Mouse (Mus musculus) embryonic facial prominence, embryonic 12.5 days (tissue): Measurements from ENCODE around the gene Dnmt3l. TPM values are rescaled to one million over a fixed set of nuclear protein-coding genes. Genes with fewer than 3 reads are reported as not detected.

ENCODE experiments used
- ATAC-seq: fragments of 200-750 bp; cut with Nextera tagmentation; 2 replicates; pipeline ENCODE4 v1.8.0; 2017; ENCODE audit not compliant: insufficient number of reproducible peaks, insufficient read depth, low FRiP score, low TSS enrichment
- H3K27ac ChIP-seq: fragments of 300-500 bp; sonication (generic); 2 replicates; pipeline ENCODE4 v1.5.1; 2016; ENCODE audit warnings: mild to moderate bottlenecking
- H3K27me3 ChIP-seq: fragments of 300-500 bp; sonication (generic); 2 replicates; pipeline ENCODE4 v1.6.1; 2016; ENCODE audit warnings: mild to moderate bottlenecking, moderate library complexity
- H3K36me3 ChIP-seq: fragments of 300-500 bp; sonication (generic); 2 replicates; pipeline ENCODE4 v1.6.1; 2016; ENCODE audit warnings: mild to moderate bottlenecking
- H3K4me1 ChIP-seq: fragments of 300-500 bp; sonication (generic); 2 replicates; pipeline ENCODE4 v1.6.1; 2016
- H3K4me2 ChIP-seq: fragments of 300-500 bp; sonication (generic); replicated peaks from 2 replicates; pipeline ENCODE4 v1.6.1; 2016; ENCODE audit warnings: mild to moderate bottlenecking, moderate library complexity
- H3K4me3 ChIP-seq: fragments of 300-500 bp; sonication (generic); 2 replicates; pipeline ENCODE4 v1.5.1; 2016; ENCODE audit warnings: mild to moderate bottlenecking
- H3K9ac ChIP-seq: fragments of 300-500 bp; sonication (generic); 2 replicates; pipeline ENCODE4 v1.6.1; 2016; ENCODE audit warnings: mild to moderate bottlenecking, moderate library complexity
- H3K9me3 ChIP-seq: fragments of 300-500 bp; sonication (generic); 2 replicates; pipeline ENCODE4 v1.6.1; 2016; ENCODE audit warnings: mild to moderate bottlenecking, moderate library complexity
- WGBS: fragments of 180-500 bp; shearing (Covaris S2); methylation state at CpG from one replicate; pipeline ENCODE4 v1.1.7; 2016; 5-methylcytosine and 5-hydroxymethylcytosine counted together
- polyA plus RNA-seq: library from polyadenylated mRNA; unstranded; fragments of >200 nt; fragmentation: Nextera tagmentation; extraction: Ambion mirVana; gene quantifications from 2 replicates; pipeline ENCODE4 v1.2.1, GENCODE M21; 2016

The Dnmt3l gene
- 0.19 and 0.41 TPM in 2 replicates for polyA plus RNA-seq

GRCm38 (mm10) chr10:78041647-78042046, at the start of gene Dnmt3l:
Dnmt3l (plus strand) TSS chr10:78041947.
- Histone ChIP-seq H3K9me3 (no peaks in the 10 kb centered on the region), H3K36me3 (no peaks in the 10 kb centered on the region), H3K4me2 (no peak within 1 kb of the TSS), H3K27ac (no peak within 1 kb of the TSS), H3K4me1 (0 out of 2 replicates have a peak, but pooled peaks cover 9% of the 10 kb centered on the region), H3K27me3 (no peaks in the 10 kb centered on the region), H3K9ac (no peak within 1 kb of the TSS), H3K4me3 (no peak within 1 kb of the TSS)
- WGBS, result 90% methylated on average over 5 of the region's 5 CpGs
- ATAC-seq, result no peak

GRCm38 (mm10) chr10:77995639-77996038, 46.1 kb upstream of the Dnmt3l start:
- Histone ChIP-seq H3K4me1 (no peaks in the 10 kb centered on the region), H3K4me2 (no peak overlapping the region), H3K27ac (no peak overlapping the region), H3K27me3 (no peaks in the 10 kb centered on the region), H3K9me3 (no peaks in the 10 kb centered on the region), H3K36me3 (peaks cover 94% of the 10 kb centered on the region), H3K9ac (no peak overlapping the region), H3K4me3 (no peak overlapping the region)
- ATAC-seq, result no peak
- WGBS, result 85% methylated on average over 3 of the region's 3 CpGs

GRCm38 (mm10) chr10:78000200-78000599, 41.5 kb upstream of the Dnmt3l start:
- no peak for ATAC-seq
- Histone ChIP-seq H3K27ac (no peak overlapping the region), H3K9ac (no peak overlapping the region), H3K4me2 (no peak overlapping the region), H3K36me3 (peaks cover 80% of the 10 kb centered on the region), H3K27me3 (no peaks in the 10 kb centered on the region), H3K4me3 (no peak overlapping the region), H3K4me1 (no peaks in the 10 kb centered on the region), H3K9me3 (no peaks in the 10 kb centered on the region)
- WGBS, result over 99% methylated on average over 5 of the region's 5 CpGs

GRCm38 (mm10) chr10:78001796-78002195, 40.0 kb upstream of the Dnmt3l start:
- Histone ChIP-seq H3K4me3 (no peak overlapping the region), H3K4me1 (peaks cover 8% of the 10 kb centered on the region), H3K27ac (no peak overlapping the region), H3K4me2 (no peak overlapping the region), H3K9ac (no peak overlapping the region), H3K36me3 (peaks cover 71% of the 10 kb centered on the region), H3K9me3 (no peaks in the 10 kb centered on the region), H3K27me3 (no peaks in the 10 kb centered on the region)
- WGBS, result 93% methylated on average over 11 of the region's 11 CpGs
- ATAC-seq, result no peak

GRCm38 (mm10) chr10:78002316-78002715, 39.4 kb upstream of the Dnmt3l start:
- H3K27me3 ChIP-seq, result no peaks in the 10 kb centered on the region

GRCm38 (mm10) chr10:78004479-78005100, 37.2 kb upstream of the Dnmt3l start:
- Histone ChIP-seq H3K27me3 (no peaks in the 10 kb centered on the region), H3K4me3 (no peak overlapping the region), H3K9me3 (no peaks in the 10 kb centered on the region), H3K4me1 (peaks cover 28% of the 10 kb centered on the region), H3K27ac (no peak overlapping the region), H3K9ac (no peak overlapping the region), H3K36me3 (peaks cover 44% of the 10 kb centered on the region), H3K4me2 (no peak overlapping the region)
- ATAC-seq, result no peak
- WGBS, result 84% methylated on average over 3 of the region's 3 CpGs

More at GRCm38 (mm10) chr10:78002316-78002715, 39.4 kb upstream of the Dnmt3l start:
- Histone ChIP-seq H3K4me1 (peaks cover 13% of the 10 kb centered on the region), H3K9ac (no peak overlapping the region), H3K4me2 (no peak overlapping the region), H3K9me3 (no peaks in the 10 kb centered on the region), H3K4me3 (no peak overlapping the region), H3K36me3 (peaks cover 67% of the 10 kb centered on the region), H3K27ac (no peak overlapping the region)
- 90% methylated on average over 2 of the region's 2 CpGs for WGBS
- ATAC-seq, result no peak

GRCm38 (mm10) chr10:78005791-78006438, 35.8 kb upstream of the Dnmt3l start:
- no peak for ATAC-seq
- no peak overlapping the region for H3K4me2 ChIP-seq
- H3K4me3 ChIP-seq, result no peak overlapping the region
- 82% methylated on average over 4 of the region's 4 CpGs for WGBS
- H3K27ac ChIP-seq, result no peak overlapping the region
- H3K9me3 ChIP-seq, result no peaks in the 10 kb centered on the region
- peaks cover 31% of the 10 kb centered on the region for H3K36me3 ChIP-seq
- H3K27me3 ChIP-seq, result no peaks in the 10 kb centered on the region
- H3K9ac ChIP-seq, result no peak overlapping the region; the same call in none of the 2 replicates
- peaks cover 30% of the 10 kb centered on the region for H3K4me1 ChIP-seq

- Histone ChIP-seq H3K27ac (no peak overlapping the region), H3K4me1 (peaks cover 30% of the 10 kb centered on the region), H3K4me3 (no peak overlapping the region)
Measured at GRCm38 (mm10) chr10:78007203-78007602, 34.5 kb upstream of the Dnmt3l start.

GRCm38 (mm10) chr10:78008169-78008568, 33.6 kb upstream of the Dnmt3l start:
- Histone ChIP-seq H3K36me3 (peaks cover 14% of the 10 kb centered on the region), H3K4me2 (peak overlapping the region; percentile 78), H3K27me3 (no peaks in the 10 kb centered on the region), H3K9me3 (no peaks in the 10 kb centered on the region), H3K27ac (peak overlapping the region; percentile 94; the same call in 1 of the 2 replicates), H3K4me3 (peak overlapping the region; percentile 64), H3K9ac (peak overlapping the region; percentile 79), H3K4me1 (peaks cover 30% of the 10 kb centered on the region)
- 74% methylated on average over 3 of the region's 3 CpGs for WGBS
- no peak for ATAC-seq

More at GRCm38 (mm10) chr10:78007203-78007602, 34.5 kb upstream of the Dnmt3l start:
- no peak for ATAC-seq
- Histone ChIP-seq H3K9ac (no peak overlapping the region), H3K4me2 (peak overlapping the region; percentile 9; the same call in 1 of the 2 replicates), H3K27me3 (no peaks in the 10 kb centered on the region), H3K36me3 (peaks cover 18% of the 10 kb centered on the region), H3K9me3 (no peaks in the 10 kb centered on the region)
- 16% methylated on average over 7 of the region's 7 CpGs for WGBS

GRCm38 (mm10) chr10:78009184-78009944, 32.4 kb upstream of the Dnmt3l start:
- H3K9me3 ChIP-seq, result no peaks in the 10 kb centered on the region
- WGBS, result 1% methylated on average over 59 of the region's 59 CpGs
- H3K4me1 ChIP-seq, result peaks cover 30% of the 10 kb centered on the region
- peak overlapping the region; percentile 94 for H3K27ac ChIP-seq
- H3K27me3 ChIP-seq, result no peaks in the 10 kb centered on the region
- H3K36me3 ChIP-seq, result peaks cover 13% of the 10 kb centered on the region
- peak; percentile 95 for ATAC-seq
- peak overlapping the region; percentile 64 for H3K4me3 ChIP-seq
- peak overlapping the region; percentile 78 for H3K4me2 ChIP-seq
- H3K9ac ChIP-seq, result peak overlapping the region; percentile 79

GRCm38 (mm10) chr10:78009945-78010293, 31.8 kb upstream of the Dnmt3l start, which contains the start of gene Pfkl:
Pfkl (minus strand) TSS chr10:78010083.
- H3K4me3 ChIP-seq, result peak within 1 kb of the TSS; percentile 64
- H3K27ac ChIP-seq, result peak within 1 kb of the TSS; percentile 94
- peaks cover 30% of the 10 kb centered on the region for H3K4me1 ChIP-seq
- no peaks in the 10 kb centered on the region for H3K9me3 ChIP-seq
- peak within 1 kb of the TSS; percentile 79 for H3K9ac ChIP-seq
- H3K27me3 ChIP-seq, result no peaks in the 10 kb centered on the region
- peak within 1 kb of the TSS; percentile 78 for H3K4me2 ChIP-seq
- H3K36me3 ChIP-seq, result peaks cover 8% of the 10 kb centered on the region; the same call in 1 of the 2 replicates
- ATAC-seq, result no peak
- WGBS, result 0% methylated on average over 9 of the region's 9 CpGs
